Mouse (Mus musculus): ENCODE results near the gene Ttc17.
A peak's percentile ranks its signal among the peaks of the same experiment; 100 is the strongest.

Ttc17 gene

GRCm38 (mm10) chr2:94288086-94288485 lies 118.4 kb downstream of the Ttc17 start:
- no peak for DNase-seq

- DNase-seq: no peak
These were observed 119.1 kb downstream of the Ttc17 start for GRCm38 (mm10) chr2:94287435-94287834.

- DNase-seq: no peak
These were observed 123.0 kb downstream of the Ttc17 start for GRCm38 (mm10) chr2:94283526-94283925.

- DNase-seq: no peak
These were observed 126.9 kb downstream of the Ttc17 start for GRCm38 (mm10) chr2:94279596-94279995.

- no peak for DNase-seq
These were observed 130.4 kb downstream of the Ttc17 start for GRCm38 (mm10) chr2:94276103-94276502.

GRCm38 (mm10) chr2:94275658-94276057 lies 130.8 kb downstream of the Ttc17 start:
- DNase-seq: no peak

GRCm38 (mm10) chr2:94273154-94274021 lies 133.1 kb downstream of the Ttc17 start:
- DNase-seq: peak; percentile 90

- DNase-seq: no peak
These were observed 135.3 kb downstream of the Ttc17 start for GRCm38 (mm10) chr2:94271176-94271575.

- DNase-seq: no peak
These were observed 137.7 kb downstream of the Ttc17 start for GRCm38 (mm10) chr2:94268835-94269234.

- DNase-seq: no peak
These were observed 139.2 kb downstream of the Ttc17 start for GRCm38 (mm10) chr2:94267213-94267850.

- no peak for DNase-seq
These were observed 139.9 kb downstream of the Ttc17 start for GRCm38 (mm10) chr2:94266381-94267160.

GRCm38 (mm10) chr2:94265221-94266191 lies 141.0 kb downstream of the Ttc17 start:
- DNase-seq: peak; percentile 59

- DNase-seq: no peak
These were observed 141.8 kb downstream of the Ttc17 start for GRCm38 (mm10) chr2:94264631-94265098.

- DNase-seq: no peak
These were observed 142.5 kb downstream of the Ttc17 start for GRCm38 (mm10) chr2:94264006-94264405.

- DNase-seq: peak; percentile 62
These were observed 143.0 kb downstream of the Ttc17 start for GRCm38 (mm10) chr2:94263530-94263937.

GRCm38 (mm10) chr2:94262917-94263529 lies 143.5 kb downstream of the Ttc17 start:
- DNase-seq: no peak

GRCm38 (mm10) chr2:94254102-94254501 lies 152.4 kb downstream of the Ttc17 start:
- DNase-seq: no peak
